Mouse (Mus musculus) kidney, postnatal 36 days (tissue): Measurements from ENCODE around the gene Enox1.

Experiments
- DNase-seq, 2 experiments: peaks; one replicate each; pipeline ENCODE4 v3.0.0; 2021 to 2022; ENCODE audit warnings: mixed read lengths in 2 of 2

The Enox1 gene

GRCm38 (mm10) chr14:77632466-77633171 is 476.1 kb downstream of the Enox1 start:
- no peak for DNase-seq

GRCm38 (mm10) chr14:77633172-77633542 is 476.6 kb downstream of the Enox1 start:
- no peak for DNase-seq

- DNase-seq, result no peak
Observed at GRCm38 (mm10) chr14:77636931-77637330, 480.4 kb downstream of the Enox1 start.

GRCm38 (mm10) chr14:77638148-77638547 is 481.6 kb downstream of the Enox1 start:
- no peak for DNase-seq

GRCm38 (mm10) chr14:77638616-77639015 is 482.1 kb downstream of the Enox1 start:
- no peak for DNase-seq

GRCm38 (mm10) chr14:77639586-77639985 is 483.0 kb downstream of the Enox1 start:
- no peak for DNase-seq

- DNase-seq, result no peak
Observed at GRCm38 (mm10) chr14:77642314-77642713, 485.8 kb downstream of the Enox1 start.

GRCm38 (mm10) chr14:77646196-77646595 is 489.6 kb downstream of the Enox1 start:
- no peak for DNase-seq

- no peak for DNase-seq
Observed at GRCm38 (mm10) chr14:77647017-77647416, 490.5 kb downstream of the Enox1 start.

GRCm38 (mm10) chr14:77648305-77648704 is 491.7 kb downstream of the Enox1 start:
- DNase-seq, result no peak

GRCm38 (mm10) chr14:77658739-77659138 is 502.2 kb downstream of the Enox1 start:
- DNase-seq, result no peak

- no peak for DNase-seq
Observed at GRCm38 (mm10) chr14:77662273-77662672, 505.7 kb downstream of the Enox1 start.

- DNase-seq, result no peak
Observed at GRCm38 (mm10) chr14:77662994-77663393, 506.4 kb downstream of the Enox1 start.

- DNase-seq, result no peak
Observed at GRCm38 (mm10) chr14:77668096-77668495, 511.5 kb downstream of the Enox1 start.

- no peak for DNase-seq
Observed at GRCm38 (mm10) chr14:77669494-77669893, 512.9 kb downstream of the Enox1 start.

GRCm38 (mm10) chr14:77670945-77671344 is 514.4 kb downstream of the Enox1 start:
- no peak for DNase-seq

GRCm38 (mm10) chr14:77671961-77672360 is 515.4 kb downstream of the Enox1 start:
- no peak for DNase-seq

- DNase-seq, result no peak
Observed at GRCm38 (mm10) chr14:77673138-77673537, 516.6 kb downstream of the Enox1 start.

- DNase-seq, result no peak
Observed at GRCm38 (mm10) chr14:77677951-77678350, 521.4 kb downstream of the Enox1 start.

GRCm38 (mm10) chr14:77679877-77680276 is 523.3 kb downstream of the Enox1 start:
- DNase-seq, result peak in 1 of 2 experiments; percentile 3

- DNase-seq, result no peak
Observed at GRCm38 (mm10) chr14:77682888-77683555, 526.5 kb downstream of the Enox1 start.

GRCm38 (mm10) chr14:77689816-77690215 is 533.3 kb downstream of the Enox1 start:
- DNase-seq, result no peak

- no peak for DNase-seq
Observed at GRCm38 (mm10) chr14:77705006-77705405, 548.4 kb downstream of the Enox1 start.

- DNase-seq, result no peak
Observed at GRCm38 (mm10) chr14:77706511-77707246, 550.1 kb downstream of the Enox1 start.
